Mouse (Mus musculus) stomach, postnatal 0 days (tissue): ENCODE measurements around the gene Prps1l1. TPM values are rescaled to one million over a fixed set of nuclear protein-coding genes. Genes with fewer than 3 reads are reported as not detected.

Experiments
- ATAC-seq: fragments of 200-750 bp; cut with Nextera tagmentation; 2 replicates; pipeline ENCODE4 v1.8.0; 2017; ENCODE audit not compliant: low FRiP score, low TSS enrichment
- DNase-seq: peaks from one replicate; pipeline ENCODE4 v3.0.0-alpha.2; 2016; ENCODE audit warnings: low spot score
- H3K27ac ChIP-seq: fragments of 300-500 bp; sonication (generic); replicated peaks from 2 replicates; pipeline ENCODE4 v1.5.1; 2014; ENCODE audit warnings: mild to moderate bottlenecking, control low read depth
- H3K27me3 ChIP-seq: fragments of 300-500 bp; sonication (generic); 2 replicates; pipeline ENCODE4 v1.6.1; 2014; ENCODE audit warnings: low read length; ENCODE audit not compliant: control insufficient read depth, insufficient read depth
- H3K36me3 ChIP-seq: fragments of 300-500 bp; sonication (generic); 2 replicates; pipeline ENCODE4 v1.6.1; 2014; ENCODE audit warnings: low read length, mixed read lengths; ENCODE audit not compliant: control insufficient read depth, insufficient read depth
- H3K4me1 ChIP-seq: fragments of 300-500 bp; sonication (generic); replicated peaks from 2 replicates; pipeline ENCODE4 v1.6.1; 2014; ENCODE audit warnings: antibody characterized with exemption; ENCODE audit not compliant: control insufficient read depth, insufficient read depth
- H3K4me2 ChIP-seq: fragments of 300-500 bp; sonication (generic); replicated peaks from 2 replicates; pipeline ENCODE4 v1.6.1; 2014; ENCODE audit warnings: low read depth, mild to moderate bottlenecking, control low read depth, moderate library complexity
- H3K4me3 ChIP-seq: fragments of 300-500 bp; sonication (generic); 2 replicates; pipeline ENCODE4 v1.5.1; 2014; ENCODE audit warnings: low read depth, low read length, control low read depth
- H3K9ac ChIP-seq: fragments of 300-500 bp; sonication (generic); 2 replicates; pipeline ENCODE4 v1.6.1; 2014; ENCODE audit warnings: mild to moderate bottlenecking, low read length, control low read depth, mixed read lengths
- H3K9me3 ChIP-seq: fragments of 300-500 bp; sonication (generic); 2 replicates; pipeline ENCODE4 v1.6.1; 2016; ENCODE audit warnings: low read length; ENCODE audit not compliant: control insufficient read depth
- CTCF ChIP-seq: IDR thresholded peaks from 2 replicates; pipeline ENCODE4 v1.5.1; 2016; ENCODE audit warnings: antibody characterized with exemption, low read depth, mild to moderate bottlenecking, moderate library complexity
- EP300 ChIP-seq: optimal IDR thresholded peaks from 2 replicates; pipeline ENCODE3; 2016; ENCODE audit warnings: antibody characterized with exemption
- WGBS: fragments of 180-500 bp; shearing (Covaris S2); extraction: QIAGEN DNeasy Blood & Tissue Kit; methylation state at CpG from one replicate; pipeline ENCODE4 v1.1.7; 2014; 5-methylcytosine and 5-hydroxymethylcytosine counted together
- polyA plus RNA-seq: library from polyadenylated mRNA; unstranded; fragments of >200 nt; fragmentation: Nextera tagmentation; extraction: Ambion mirVana; gene quantifications from 2 replicates; pipeline ENCODE4 v1.2.1, GENCODE M21; 2015

The Prps1l1 gene
- polyA plus RNA-seq, 1 experiment from 2014 or later, result not detected

DNA sequence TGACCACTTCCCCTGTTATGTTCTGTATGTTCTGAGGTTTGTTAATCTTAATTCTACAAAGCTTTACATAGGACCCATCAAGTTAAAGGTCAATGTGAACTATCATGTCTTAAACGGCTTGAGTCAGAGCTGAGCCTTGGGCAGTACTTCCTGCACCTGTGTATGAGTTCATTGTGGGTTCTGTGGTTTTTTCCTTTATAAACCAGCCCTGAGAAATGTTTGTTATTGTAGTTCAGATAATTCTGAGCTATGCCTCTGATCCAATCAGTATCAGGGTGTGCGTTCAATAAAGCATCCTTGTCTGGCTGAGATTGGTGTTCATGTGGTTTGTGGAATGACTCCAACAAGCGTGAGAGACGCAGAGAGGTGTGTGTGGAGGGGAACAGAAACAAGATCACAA lies 5.8 kb downstream of the Prps1l1 start:
- no peaks in the 10 kb centered on the region for H3K9me3 ChIP-seq
- no peak overlapping the region for H3K4me2 ChIP-seq
- TF ChIP-seq CTCF (no peak), EP300 (no peak)
- DNase-seq, result no peak
- H3K9ac ChIP-seq, result no peak overlapping the region
- H3K27ac ChIP-seq, result no peak overlapping the region
- no peak for ATAC-seq
- H3K36me3 ChIP-seq, result no peaks in the 10 kb centered on the region
- H3K4me3 ChIP-seq, result no peak overlapping the region
- 78% methylated on average over 4 of the region's 4 CpGs for WGBS
- no peaks in the 10 kb centered on the region for H3K27me3 ChIP-seq
- H3K4me1 ChIP-seq, result no peaks in the 10 kb centered on the region

DNA sequence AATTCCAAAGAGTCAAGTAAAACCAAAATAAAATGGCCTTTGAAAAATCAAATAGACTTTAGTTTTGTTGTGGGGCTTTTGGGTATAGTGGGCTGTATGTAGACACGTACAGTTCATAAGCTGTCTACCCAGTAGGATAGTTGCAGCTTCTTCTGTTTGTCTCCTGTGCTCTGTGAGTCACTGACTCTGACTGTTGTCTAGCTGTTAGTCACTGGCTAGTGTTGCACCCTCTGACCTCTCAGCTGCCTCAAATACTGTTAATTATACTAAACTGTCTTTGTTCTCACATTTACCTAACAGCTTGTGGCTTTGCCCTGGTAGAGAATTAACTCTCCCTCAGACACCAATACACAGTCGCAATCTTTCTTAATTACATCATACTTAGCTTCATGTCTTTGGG lies 7.3 kb downstream of the Prps1l1 start:
- Histone ChIP-seq H3K27ac (no peak overlapping the region), H3K36me3 (no peaks in the 10 kb centered on the region), H3K4me2 (no peak overlapping the region), H3K9ac (no peak overlapping the region), H3K4me1 (no peaks in the 10 kb centered on the region), H3K9me3 (no peaks in the 10 kb centered on the region), H3K27me3 (no peaks in the 10 kb centered on the region), H3K4me3 (no peak overlapping the region)
- TF ChIP-seq CTCF, result no peak
- TF ChIP-seq EP300, result no peak
- WGBS, result 74% methylated on average over 2 of the region's 2 CpGs
- DNase-seq, result no peak
- no peak for ATAC-seq

DNA sequence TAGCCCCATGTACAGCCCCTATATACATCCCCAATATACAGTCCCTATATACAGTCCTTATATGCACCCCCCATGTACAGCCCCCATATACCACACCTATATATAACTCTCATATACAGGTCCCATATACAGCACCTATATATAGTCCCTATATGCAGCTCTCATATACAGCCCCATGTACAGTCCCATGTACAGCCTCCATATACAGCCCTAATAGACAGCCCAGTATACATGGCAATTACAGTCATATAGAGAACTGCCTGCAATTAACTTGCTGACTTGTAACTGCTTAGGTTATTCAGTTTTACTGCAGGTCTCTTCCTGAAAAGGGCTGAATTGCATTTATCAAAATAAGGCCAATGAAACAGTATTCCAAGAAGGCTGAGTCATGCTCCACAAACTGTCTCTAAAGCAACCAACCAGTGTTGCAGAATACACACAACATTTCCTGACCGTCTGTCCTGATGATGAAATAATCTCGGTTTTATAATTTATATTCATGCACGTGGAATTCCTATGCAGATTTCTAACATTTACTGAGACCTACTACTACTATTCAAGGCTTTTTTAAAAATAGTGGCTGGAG lies 13.1 kb downstream of the Prps1l1 start:
- 79% methylated on average over 3 of the region's 3 CpGs for WGBS

DNA sequence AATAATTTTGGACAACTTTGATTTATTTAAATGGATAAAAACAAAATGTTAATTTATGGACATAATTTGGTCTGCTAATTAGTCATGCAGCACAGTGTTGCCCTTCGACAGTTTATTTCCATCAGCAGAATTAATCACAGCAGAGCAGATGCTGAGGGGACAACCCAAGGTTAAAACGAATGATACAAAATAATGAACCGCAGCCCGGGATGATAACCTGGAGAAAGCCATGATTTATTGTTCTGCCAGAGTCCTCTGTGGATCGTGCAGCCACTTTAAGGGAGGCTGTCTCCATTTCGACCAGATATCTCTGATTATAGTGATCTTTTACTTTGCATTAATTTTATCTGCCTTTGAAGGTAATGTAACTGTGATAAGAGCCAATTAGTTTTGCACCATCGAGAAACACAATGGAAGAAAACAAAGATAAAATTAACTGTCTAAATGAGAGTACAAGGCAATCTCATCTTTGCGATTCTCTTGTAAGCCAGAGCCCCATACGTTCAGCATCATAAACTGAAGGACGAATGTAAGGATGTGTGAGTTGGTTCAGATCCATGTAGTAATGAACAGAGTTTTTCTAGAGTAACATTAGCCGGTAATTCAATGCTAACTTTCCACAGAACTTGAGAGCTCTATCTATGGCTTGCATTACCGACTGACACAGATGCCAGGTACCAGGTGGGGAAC lies 14.4 kb downstream of the Prps1l1 start:
- no peaks in the 10 kb centered on the region for H3K36me3 ChIP-seq
- no peak overlapping the region for H3K9ac ChIP-seq
- TF ChIP-seq CTCF (no peak), EP300 (no peak)
- H3K4me3 ChIP-seq, result no peak overlapping the region
- H3K27me3 ChIP-seq, result no peaks in the 10 kb centered on the region
- 65% methylated on average over 12 of the region's 12 CpGs for WGBS
- no peak overlapping the region for H3K4me2 ChIP-seq
- no peak overlapping the region for H3K27ac ChIP-seq
- ATAC-seq (no peak), DNase-seq (no peak)
- no peaks in the 10 kb centered on the region for H3K9me3 ChIP-seq
- H3K4me1 ChIP-seq, result no peaks in the 10 kb centered on the region

More for the DNA sequence above, 13.1 kb downstream of the Prps1l1 start:
- Histone ChIP-seq H3K4me1 (no peaks in the 10 kb centered on the region), H3K9me3 (no peaks in the 10 kb centered on the region), H3K9ac (no peak overlapping the region), H3K27me3 (no peaks in the 10 kb centered on the region), H3K4me3 (no peak overlapping the region), H3K36me3 (no peaks in the 10 kb centered on the region), H3K27ac (no peak overlapping the region), H3K4me2 (no peak overlapping the region)
- TF ChIP-seq CTCF (no peak), EP300 (no peak)
- DNase-seq, result no peak
- ATAC-seq, result no peak

DNA sequence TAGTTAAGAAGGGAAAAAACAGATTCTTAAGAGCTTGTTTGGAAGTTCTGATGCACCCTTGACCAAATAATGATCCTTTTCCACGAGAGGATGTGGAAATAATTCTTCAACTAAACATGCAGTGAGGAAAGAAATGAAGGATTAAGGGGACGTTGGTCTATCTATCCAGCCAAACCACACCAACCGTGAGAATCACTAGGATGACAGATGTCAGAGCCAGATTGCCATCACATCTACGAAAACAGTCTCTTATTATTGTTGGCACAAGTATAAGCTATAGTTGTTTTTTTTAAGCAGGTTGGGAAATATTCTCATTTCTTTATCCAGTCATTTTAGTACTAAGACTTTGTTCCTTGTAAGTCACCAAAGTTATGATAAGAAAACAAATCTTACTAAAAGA lies 15.8 kb downstream of the Prps1l1 start:
- Histone ChIP-seq H3K27ac (no peak overlapping the region), H3K9ac (no peak overlapping the region), H3K36me3 (no peaks in the 10 kb centered on the region), H3K4me3 (no peak overlapping the region), H3K4me2 (no peak overlapping the region), H3K4me1 (no peaks in the 10 kb centered on the region), H3K27me3 (no peaks in the 10 kb centered on the region), H3K9me3 (no peaks in the 10 kb centered on the region)
- WGBS, result 56% methylated on average over 4 of the region's 4 CpGs
- DNase-seq, result no peak
- TF ChIP-seq CTCF, result no peak
- TF ChIP-seq EP300, result no peak
- no peak for ATAC-seq

DNA sequence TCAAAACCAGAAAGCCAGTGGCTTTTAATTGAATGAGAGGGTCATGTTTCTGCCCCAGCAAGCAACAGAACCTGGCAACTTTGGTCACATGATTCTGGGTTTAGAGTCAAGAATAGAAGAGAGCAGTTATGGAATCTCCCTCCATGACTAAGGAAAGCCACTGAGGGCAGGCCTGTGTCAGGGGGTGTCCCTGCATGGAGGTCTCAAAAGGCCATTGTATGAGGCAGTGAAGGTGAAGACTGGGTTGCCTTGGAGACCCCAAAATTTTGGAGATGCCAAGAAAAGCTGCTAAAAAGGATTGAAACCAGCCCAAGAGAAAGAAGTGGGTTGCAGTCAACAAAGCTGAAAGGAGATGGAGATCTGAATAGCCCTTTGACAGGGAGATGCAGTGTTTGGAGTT lies 21.2 kb downstream of the Prps1l1 start:
- no peak for ATAC-seq
- Histone ChIP-seq H3K9ac (no peak overlapping the region), H3K4me2 (no peak overlapping the region)

More for the DNA sequence above, 21.2 kb downstream of the Prps1l1 start:
- no peaks in the 10 kb centered on the region for H3K36me3 ChIP-seq
- no peaks in the 10 kb centered on the region for H3K27me3 ChIP-seq
- H3K4me3 ChIP-seq, result no peak overlapping the region
- no peaks in the 10 kb centered on the region for H3K9me3 ChIP-seq
- no peak overlapping the region for H3K27ac ChIP-seq
- DNase-seq, result no peak
- no peaks in the 10 kb centered on the region for H3K4me1 ChIP-seq
- no peak for TF ChIP-seq EP300
- no peak for TF ChIP-seq CTCF
